8 mouse cellular contexts compared by ENCODE assay signal in the genomic region with DNA sequence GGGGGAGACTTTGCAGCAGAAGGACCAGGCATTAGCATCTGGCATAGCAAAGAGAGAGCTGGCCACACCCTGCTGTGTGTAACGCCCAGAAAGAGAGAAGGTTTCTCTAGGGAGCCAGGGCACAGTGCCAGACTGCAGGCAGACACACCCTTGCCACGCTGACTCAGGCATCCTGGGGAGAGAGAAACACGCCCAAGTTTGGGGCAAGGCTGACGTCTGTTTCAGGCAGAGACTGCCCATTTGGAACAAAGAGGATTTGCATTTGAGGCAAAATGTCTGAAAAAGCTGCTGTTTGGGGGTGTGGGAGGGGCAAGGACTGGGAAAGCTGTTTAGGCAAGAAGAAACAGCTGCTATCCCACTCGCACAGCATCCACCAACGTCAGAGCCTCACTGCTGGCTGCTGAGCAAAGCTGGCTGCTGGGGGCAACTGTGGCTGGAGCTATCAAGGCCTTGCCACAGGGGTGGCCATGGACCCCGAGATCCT.
DNase-seq lines count a peak whose midpoint lies in the region; ATAC-seq and TF ChIP-seq lines count a peak whose summit lies in the region.

No protein-coding gene starts in this region.

- no peaks in the 10 kb centered on the region for H3K79me2 ChIP-seq in heart, adult 2 months (replicated peaks; ENCODE audit: control insufficient read depth, insufficient read depth, low read length)

- H3K4me2 ChIP-seq in limb, embryonic 12.5 days, result no peak overlapping the region
- H3K4me2 ChIP-seq in embryonic facial prominence, embryonic 13.5 days, result peak overlapping the region; percentile 7; the same call in 1 of the 2 replicates
- H3K4me2 ChIP-seq in liver, embryonic 13.5 days, result peak overlapping the region; percentile 54

- no peak for TF ChIP-seq POLR2A in heart, adult 2 months (IDR thresholded peaks at IDR 0.05; ENCODE audit: insufficient read depth, low read depth, low read length)

- 24% methylated on average over 7 of the region's 7 CpGs for WGBS in limb, embryonic 12.5 days
- 21% methylated on average over 7 of the region's 7 CpGs for WGBS in limb, embryonic 10.5 days
- WGBS in embryonic facial prominence, embryonic 13.5 days, result 10% methylated on average over 7 of the region's 7 CpGs
- 12% methylated on average over 7 of the region's 7 CpGs for WGBS in heart, adult 2 months
- WGBS in liver, embryonic 13.5 days (ENCODE audit: insufficient replicate concordance), result 17% methylated on average over 7 of the region's 7 CpGs

- TF ChIP-seq CTCF in heart, adult 2 months (IDR thresholded peaks at IDR 0.05), result no peak

- 0 out of 2 replicates have a peak, but pooled peaks have one; percentile 40 for TF ChIP-seq EP300 in heart, adult 2 months (IDR thresholded peaks at IDR 0.05; ENCODE audit: insufficient read depth, low read depth, low read length)

- H3K9ac ChIP-seq in limb, embryonic 12.5 days (replicated peaks), result 0 out of 2 replicates have a peak overlapping the region, but pooled peaks have one; percentile 1
- peak overlapping the region; percentile 52 for H3K9ac ChIP-seq in embryonic facial prominence, embryonic 13.5 days
- no peak overlapping the region for H3K9ac ChIP-seq in heart, adult 2 months (ENCODE audit: low read depth, low read length)
- H3K9ac ChIP-seq in liver, embryonic 13.5 days, result peak overlapping the region; percentile 72

- intact Hi-C loops in heart, adult 2 months (cut with DNase I), result loop anchor here (2.0 to 5.0 kb wide), 3 partner anchors 117 to 211 kb away; no protein-coding TSS in a partner anchor

- no peak for DNase-seq in limb, embryonic 10.5 days (ENCODE audit: low spot score)
- DNase-seq in heart, adult 2 months, result peak; percentile 80 to 88
- DNase-seq in kidney, postnatal 10 days, result peak; percentile 84
- DNase-seq in liver, embryonic 13.5 days, result peak; percentile 77
- peak; percentile 20 to 68 for DNase-seq in natural killer cell, adult 2 months (ENCODE audit: low spot score in 2 of 2)
- DNase-seq in testis, postnatal 14 days (ENCODE audit: low spot score), result peak; percentile 60

- H3K4me3 ChIP-seq in limb, embryonic 12.5 days (replicated peaks), result no peak overlapping the region
- no peak overlapping the region for H3K4me3 ChIP-seq in limb, embryonic 10.5 days
- no peak overlapping the region for H3K4me3 ChIP-seq in embryonic facial prominence, embryonic 13.5 days
- no peak overlapping the region for H3K4me3 ChIP-seq in heart, adult 2 months
- H3K4me3 ChIP-seq in liver, embryonic 13.5 days (replicated peaks), result 0 out of 2 replicates have a peak overlapping the region, but pooled peaks have one; percentile 4

- H3K27ac ChIP-seq in limb, embryonic 12.5 days, result no peak overlapping the region
- H3K27ac ChIP-seq in limb, embryonic 10.5 days, result no peak overlapping the region
- peak overlapping the region; percentile 79 for H3K27ac ChIP-seq in embryonic facial prominence, embryonic 13.5 days
- H3K27ac ChIP-seq in heart, adult 2 months, result peak overlapping the region; percentile 55
- H3K27ac ChIP-seq in liver, embryonic 13.5 days, result peak overlapping the region; percentile 96

- peaks cover 6% of the 10 kb centered on the region for H3K4me1 ChIP-seq in limb, embryonic 12.5 days (replicated peaks)
- H3K4me1 ChIP-seq in limb, embryonic 10.5 days, result peaks cover 29% of the 10 kb centered on the region
- peaks cover 35% of the 10 kb centered on the region for H3K4me1 ChIP-seq in embryonic facial prominence, embryonic 13.5 days
- H3K4me1 ChIP-seq in heart, adult 2 months (ENCODE audit: control insufficient read depth, insufficient read depth, low read length), result peaks cover 33% of the 10 kb centered on the region
- H3K4me1 ChIP-seq in liver, embryonic 13.5 days (replicated peaks), result peaks cover 70% of the 10 kb centered on the region

- ATAC-seq in limb, embryonic 12.5 days (ENCODE audit: insufficient number of reproducible peaks, insufficient read depth, low FRiP score, low TSS enrichment, low read depth), result no peak
- ATAC-seq in embryonic facial prominence, embryonic 13.5 days (ENCODE audit: insufficient number of reproducible peaks, insufficient read depth, low FRiP score, low TSS enrichment, low read depth), result peak; percentile 84
- ATAC-seq in liver, embryonic 13.5 days (ENCODE audit: low read depth), result peak; percentile 90

- 0 out of 2 replicates have a peak, but pooled peaks cover 5% of the 10 kb centered on the region for H3K27me3 ChIP-seq in limb, embryonic 12.5 days
- 0 out of 2 replicates have a peak, but pooled peaks cover 13% of the 10 kb centered on the region for H3K27me3 ChIP-seq in limb, embryonic 10.5 days (ENCODE audit: low read depth, poor library complexity, severe bottlenecking)
- H3K27me3 ChIP-seq in embryonic facial prominence, embryonic 13.5 days, result no peaks in the 10 kb centered on the region
- H3K27me3 ChIP-seq in heart, adult 2 months (ENCODE audit: control insufficient read depth, insufficient read depth, low read length), result no peaks in the 10 kb centered on the region
- H3K27me3 ChIP-seq in liver, embryonic 13.5 days, result peaks cover 12% of the 10 kb centered on the region

- no peaks in the 10 kb centered on the region for H3K9me3 ChIP-seq in limb, embryonic 12.5 days
- H3K9me3 ChIP-seq in limb, embryonic 10.5 days (replicated peaks), result no peaks in the 10 kb centered on the region
- no peaks in the 10 kb centered on the region for H3K9me3 ChIP-seq in embryonic facial prominence, embryonic 13.5 days
- H3K9me3 ChIP-seq in liver, embryonic 13.5 days (replicated peaks), result no peaks in the 10 kb centered on the region

- no peaks in the 10 kb centered on the region for H3K36me3 ChIP-seq in limb, embryonic 12.5 days
- H3K36me3 ChIP-seq in limb, embryonic 10.5 days, result no peaks in the 10 kb centered on the region
- no peaks in the 10 kb centered on the region for H3K36me3 ChIP-seq in embryonic facial prominence, embryonic 13.5 days
- H3K36me3 ChIP-seq in heart, adult 2 months (ENCODE audit: control insufficient read depth, insufficient read depth, low read length), result no peaks in the 10 kb centered on the region
- peaks cover 40% of the 10 kb centered on the region for H3K36me3 ChIP-seq in liver, embryonic 13.5 days

Comparison
In these comparisons a context has a peak if more than half of its experiments do, and no peak if none do; other contexts are left out.
1. H3K27ac ChIP-seq: peak in embryonic facial prominence, embryonic 13.5 days (single experiment), heart, adult 2 months (single experiment) and liver, embryonic 13.5 days (single experiment); none in limb, embryonic 12.5 days (single experiment) and limb, embryonic 10.5 days (single experiment).